Mouse (Mus musculus): Measurements from ENCODE around the gene Ubap2l. TPM values are rescaled to one million over a fixed set of nuclear protein-coding genes. Genes with fewer than 3 reads are reported as not detected.
A peak's percentile ranks its signal among the peaks of the same experiment; 100 is the strongest.

Ubap2l gene
- 132 and 139 TPM in 2 replicates for polyA plus RNA-seq (2014; fragmentation: Nextera tagmentation; extraction: Ambion mirVana)

- peak within 1 kb of the TSS; percentile 88 for H3K4me3 ChIP-seq (ENCODE audit: low read depth, low read length)
- peaks cover 29% of the 10 kb centered on the region for H3K36me3 ChIP-seq (ENCODE audit: control insufficient read depth, insufficient read depth, low read length)
- DNase-seq (ENCODE audit: low spot score) (peak; percentile 99), ATAC-seq (peak; percentile 92)
- peak within 1 kb of the TSS; percentile 83 for H3K4me2 ChIP-seq (ENCODE audit: low read length)
- H3K27ac ChIP-seq (ENCODE audit: low read depth, low read length) = peak within 1 kb of the TSS; percentile 93
- WGBS = under 1% methylated on average over 72 of the region's 81 CpGs
- peaks cover 26% of the 10 kb centered on the region for H3K4me1 ChIP-seq (ENCODE audit: control insufficient read depth, insufficient read depth, low read length)
- H3K9ac ChIP-seq (ENCODE audit: low read length) = peak within 1 kb of the TSS; percentile 97
- H3K27me3 ChIP-seq (replicated peaks; ENCODE audit: control insufficient read depth, insufficient read depth, low read length) = no peaks in the 10 kb centered on the region
- H3K9me3 ChIP-seq (replicated peaks; ENCODE audit: control insufficient read depth, low read length) = no peaks in the 10 kb centered on the region
Measured at GRCm38 (mm10) chr3:90052351-90053241, at the start of gene Ubap2l. TSS of gene Ubap2l (minus strand) at chr3:90052628.

- H3K4me2 ChIP-seq (ENCODE audit: low read length) = no peak overlapping the region
- H3K9ac ChIP-seq (ENCODE audit: low read length) = no peak overlapping the region
- H3K4me1 ChIP-seq (ENCODE audit: control insufficient read depth, insufficient read depth, low read length) = no peaks in the 10 kb centered on the region
- ATAC-seq (no peak), DNase-seq (ENCODE audit: low spot score) (no peak)
- H3K4me3 ChIP-seq (ENCODE audit: low read depth, low read length) = no peak overlapping the region
- H3K27ac ChIP-seq (ENCODE audit: low read depth, low read length) = no peak overlapping the region
- peaks cover 34% of the 10 kb centered on the region for H3K36me3 ChIP-seq (ENCODE audit: control insufficient read depth, insufficient read depth, low read length)
- 88% methylated on average over 2 of the region's 2 CpGs for WGBS
- H3K27me3 ChIP-seq (replicated peaks; ENCODE audit: control insufficient read depth, insufficient read depth, low read length) = no peaks in the 10 kb centered on the region
- H3K9me3 ChIP-seq (replicated peaks; ENCODE audit: control insufficient read depth, low read length) = no peaks in the 10 kb centered on the region
Measured at GRCm38 (mm10) chr3:90101673-90102072, 49.2 kb upstream of the Ubap2l start.

GRCm38 (mm10) chr3:90101010-90101409 lies 48.6 kb upstream of the Ubap2l start:
- ATAC-seq = no peak
- H3K4me1 ChIP-seq (ENCODE audit: control insufficient read depth, insufficient read depth, low read length) = no peaks in the 10 kb centered on the region
- 90% methylated on average over 3 of the region's 3 CpGs for WGBS

GRCm38 (mm10) chr3:90097928-90098327 lies 45.5 kb upstream of the Ubap2l start:
- no peak for DNase-seq (ENCODE audit: low spot score)
- Histone ChIP-seq H3K9me3 (replicated peaks; ENCODE audit: control insufficient read depth, low read length) (no peaks in the 10 kb centered on the region), H3K4me1 (ENCODE audit: control insufficient read depth, insufficient read depth, low read length) (no peaks in the 10 kb centered on the region), H3K4me3 (ENCODE audit: low read depth, low read length) (no peak overlapping the region), H3K27me3 (replicated peaks; ENCODE audit: control insufficient read depth, insufficient read depth, low read length) (no peaks in the 10 kb centered on the region), H3K36me3 (ENCODE audit: control insufficient read depth, insufficient read depth, low read length) (peaks cover 57% of the 10 kb centered on the region), H3K9ac (ENCODE audit: low read length) (no peak overlapping the region), H3K4me2 (ENCODE audit: low read length) (no peak overlapping the region), H3K27ac (ENCODE audit: low read depth, low read length) (no peak overlapping the region)
- no peak for ATAC-seq
- 89% methylated on average over 5 of the region's 5 CpGs for WGBS

More at GRCm38 (mm10) chr3:90101010-90101409, 48.6 kb upstream of the Ubap2l start:
- Histone ChIP-seq H3K9me3 (replicated peaks; ENCODE audit: control insufficient read depth, low read length) (no peaks in the 10 kb centered on the region), H3K27me3 (replicated peaks; ENCODE audit: control insufficient read depth, insufficient read depth, low read length) (no peaks in the 10 kb centered on the region), H3K4me3 (ENCODE audit: low read depth, low read length) (no peak overlapping the region), H3K27ac (ENCODE audit: low read depth, low read length) (no peak overlapping the region), H3K36me3 (ENCODE audit: control insufficient read depth, insufficient read depth, low read length) (peaks cover 34% of the 10 kb centered on the region), H3K4me2 (ENCODE audit: low read length) (no peak overlapping the region), H3K9ac (ENCODE audit: low read length) (no peak overlapping the region)
- DNase-seq (ENCODE audit: low spot score) = no peak

DNA sequence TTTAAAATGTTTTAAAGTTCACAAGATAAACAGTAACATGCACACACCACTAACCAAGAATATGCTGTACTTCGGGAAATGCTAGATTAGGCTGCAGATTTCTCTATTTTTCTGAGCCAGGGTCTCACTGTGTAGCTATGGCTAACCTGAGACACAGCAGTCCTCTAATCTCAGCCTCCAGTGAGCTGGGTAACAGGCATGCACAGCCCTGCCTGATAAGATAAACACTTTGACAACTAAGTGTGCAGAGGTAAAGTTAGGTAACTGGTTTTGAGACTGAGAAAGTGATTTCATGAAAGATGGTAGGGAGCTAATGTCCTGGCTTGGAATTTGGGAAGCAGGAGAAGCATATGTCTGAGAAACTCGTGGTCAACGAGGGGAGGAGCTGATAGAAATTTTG lies 42.0 kb upstream of the Ubap2l start:
- H3K4me3 ChIP-seq (ENCODE audit: low read depth, low read length) = no peak overlapping the region
- H3K9me3 ChIP-seq (replicated peaks; ENCODE audit: control insufficient read depth, low read length) = no peaks in the 10 kb centered on the region
- no peak for DNase-seq (ENCODE audit: low spot score)
- H3K27me3 ChIP-seq (replicated peaks; ENCODE audit: control insufficient read depth, insufficient read depth, low read length) = no peaks in the 10 kb centered on the region
- H3K4me1 ChIP-seq (ENCODE audit: control insufficient read depth, insufficient read depth, low read length) = no peaks in the 10 kb centered on the region
- no peak overlapping the region for H3K9ac ChIP-seq (ENCODE audit: low read length)
- H3K27ac ChIP-seq (ENCODE audit: low read depth, low read length) = no peak overlapping the region
- 97% methylated on average over 3 of the region's 3 CpGs for WGBS
- H3K36me3 ChIP-seq (ENCODE audit: control insufficient read depth, insufficient read depth, low read length) = peaks cover 80% of the 10 kb centered on the region
- ATAC-seq = no peak
- H3K4me2 ChIP-seq (ENCODE audit: low read length) = no peak overlapping the region

DNA sequence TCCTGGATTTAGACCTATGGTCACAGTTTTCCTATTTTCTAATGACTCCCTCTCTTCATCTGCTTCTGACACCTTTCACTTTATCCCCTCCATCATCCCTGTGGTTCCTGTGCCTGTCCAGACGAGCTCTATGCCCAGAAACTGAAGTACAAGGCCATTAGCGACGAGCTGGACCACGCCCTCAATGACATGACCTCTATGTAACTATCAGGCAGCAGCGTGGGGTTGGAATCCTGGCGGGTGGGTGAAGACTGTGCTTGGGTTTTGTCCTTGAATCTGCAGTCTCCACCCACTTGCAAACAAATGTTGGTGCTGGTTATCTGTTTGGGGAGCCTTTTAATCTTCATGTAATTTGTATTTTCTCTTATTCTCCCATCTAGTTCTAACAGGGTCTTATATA lies 38.5 kb upstream of the Ubap2l start:
- Histone ChIP-seq H3K27ac (ENCODE audit: low read depth, low read length) (no peak overlapping the region), H3K9ac (ENCODE audit: low read length) (no peak overlapping the region), H3K36me3 (ENCODE audit: control insufficient read depth, insufficient read depth, low read length) (peaks cover 93% of the 10 kb centered on the region), H3K4me2 (ENCODE audit: low read length) (no peak overlapping the region), H3K4me3 (ENCODE audit: low read depth, low read length) (no peak overlapping the region), H3K27me3 (replicated peaks; ENCODE audit: control insufficient read depth, insufficient read depth, low read length) (no peaks in the 10 kb centered on the region), H3K9me3 (replicated peaks; ENCODE audit: control insufficient read depth, low read length) (no peaks in the 10 kb centered on the region), H3K4me1 (ENCODE audit: control insufficient read depth, insufficient read depth, low read length) (no peaks in the 10 kb centered on the region)
- 92% methylated on average over 6 of the region's 6 CpGs for WGBS
- no peak for ATAC-seq
- DNase-seq (ENCODE audit: low spot score) = no peak

DNA sequence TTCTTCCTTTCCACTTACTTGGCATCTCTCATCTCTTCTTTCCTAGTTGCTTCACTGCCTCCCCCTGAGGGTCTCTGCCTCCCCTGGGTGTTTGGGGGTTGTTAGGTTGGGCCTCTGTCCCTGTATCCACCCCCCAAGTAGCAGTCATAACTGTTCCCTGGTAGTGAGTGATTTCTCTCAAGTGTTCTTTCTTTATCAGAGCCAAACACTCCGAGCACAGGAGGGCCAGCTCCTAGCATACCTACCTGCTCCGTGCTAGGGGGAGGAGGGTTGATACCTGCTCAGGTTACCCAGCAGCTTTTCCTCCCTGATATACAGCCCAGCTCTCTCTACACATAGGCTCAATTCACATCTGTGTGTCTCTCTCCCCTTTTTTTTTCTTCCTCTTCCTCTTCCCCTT lies 36.2 kb upstream of the Ubap2l start:
- ATAC-seq (no peak), DNase-seq (ENCODE audit: low spot score) (no peak)
- H3K4me1 ChIP-seq (ENCODE audit: control insufficient read depth, insufficient read depth, low read length) = peaks cover 6% of the 10 kb centered on the region; the same call in 1 of the 2 replicates
- no peaks in the 10 kb centered on the region for H3K9me3 ChIP-seq (replicated peaks; ENCODE audit: control insufficient read depth, low read length)
- H3K27me3 ChIP-seq (replicated peaks; ENCODE audit: control insufficient read depth, insufficient read depth, low read length) = no peaks in the 10 kb centered on the region
- no peak overlapping the region for H3K4me2 ChIP-seq (ENCODE audit: low read length)
- H3K36me3 ChIP-seq (ENCODE audit: control insufficient read depth, insufficient read depth, low read length) = peaks cover 75% of the 10 kb centered on the region
- no peak overlapping the region for H3K9ac ChIP-seq (ENCODE audit: low read length)
- no peak overlapping the region for H3K27ac ChIP-seq (ENCODE audit: low read depth, low read length)
- 90% methylated on average over 2 of the region's 2 CpGs for WGBS
- H3K4me3 ChIP-seq (ENCODE audit: low read depth, low read length) = no peak overlapping the region

DNA sequence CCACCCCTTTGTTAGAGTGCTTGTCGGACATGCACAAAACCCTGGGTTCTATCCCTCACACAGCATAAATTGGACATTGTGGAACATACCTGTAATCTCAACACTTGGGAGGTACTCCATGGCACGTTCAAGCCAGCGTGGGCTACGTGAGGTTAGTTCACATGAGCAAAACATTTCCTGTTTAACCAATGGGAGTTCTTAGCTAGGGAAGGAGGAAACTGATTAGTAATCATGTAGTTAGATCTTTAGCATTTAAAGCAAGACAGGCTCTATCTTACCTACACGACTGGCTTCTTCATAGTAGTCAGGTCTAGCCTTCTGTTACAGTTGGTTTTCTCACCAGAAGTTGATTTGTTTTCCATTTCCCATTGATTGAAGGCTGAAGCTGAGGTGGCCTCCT lies 33.6 kb upstream of the Ubap2l start:
- no peak for DNase-seq (ENCODE audit: low spot score)
- 91% methylated on average over 5 of the region's 5 CpGs for WGBS
- Histone ChIP-seq H3K9me3 (replicated peaks; ENCODE audit: control insufficient read depth, low read length) (no peaks in the 10 kb centered on the region), H3K27me3 (replicated peaks; ENCODE audit: control insufficient read depth, insufficient read depth, low read length) (no peaks in the 10 kb centered on the region), H3K27ac (ENCODE audit: low read depth, low read length) (no peak overlapping the region), H3K4me1 (ENCODE audit: control insufficient read depth, insufficient read depth, low read length) (peaks cover 19% of the 10 kb centered on the region), H3K4me3 (ENCODE audit: low read depth, low read length) (no peak overlapping the region), H3K9ac (ENCODE audit: low read length) (no peak overlapping the region), H3K36me3 (ENCODE audit: control insufficient read depth, insufficient read depth, low read length) (peaks cover 51% of the 10 kb centered on the region), H3K4me2 (ENCODE audit: low read length) (no peak overlapping the region)
- ATAC-seq = no peak

GRCm38 (mm10) chr3:90085281-90085680 lies 32.9 kb upstream of the Ubap2l start:
- Histone ChIP-seq H3K27me3 (replicated peaks; ENCODE audit: control insufficient read depth, insufficient read depth, low read length) (no peaks in the 10 kb centered on the region), H3K9ac (ENCODE audit: low read length) (no peak overlapping the region), H3K27ac (ENCODE audit: low read depth, low read length) (no peak overlapping the region), H3K4me1 (ENCODE audit: control insufficient read depth, insufficient read depth, low read length) (peaks cover 21% of the 10 kb centered on the region), H3K4me3 (ENCODE audit: low read depth, low read length) (no peak overlapping the region), H3K36me3 (ENCODE audit: control insufficient read depth, insufficient read depth, low read length) (peaks cover 43% of the 10 kb centered on the region), H3K4me2 (ENCODE audit: low read length) (no peak overlapping the region), H3K9me3 (replicated peaks; ENCODE audit: control insufficient read depth, low read length) (no peaks in the 10 kb centered on the region)
- 89% methylated on average over 6 of the region's 6 CpGs for WGBS
- ATAC-seq (no peak), DNase-seq (ENCODE audit: low spot score) (no peak)
